Mouse (Mus musculus): Measurements from ENCODE around the gene Rragb. TPM values are rescaled to one million over a fixed set of nuclear protein-coding genes. Genes with fewer than 3 reads are reported as not detected.

Rragb gene
- 10 to 100 TPM; 11.3 to 12.6 TPM for polyA plus RNA-seq (2017; shearing (Covaris generic))

DNA sequence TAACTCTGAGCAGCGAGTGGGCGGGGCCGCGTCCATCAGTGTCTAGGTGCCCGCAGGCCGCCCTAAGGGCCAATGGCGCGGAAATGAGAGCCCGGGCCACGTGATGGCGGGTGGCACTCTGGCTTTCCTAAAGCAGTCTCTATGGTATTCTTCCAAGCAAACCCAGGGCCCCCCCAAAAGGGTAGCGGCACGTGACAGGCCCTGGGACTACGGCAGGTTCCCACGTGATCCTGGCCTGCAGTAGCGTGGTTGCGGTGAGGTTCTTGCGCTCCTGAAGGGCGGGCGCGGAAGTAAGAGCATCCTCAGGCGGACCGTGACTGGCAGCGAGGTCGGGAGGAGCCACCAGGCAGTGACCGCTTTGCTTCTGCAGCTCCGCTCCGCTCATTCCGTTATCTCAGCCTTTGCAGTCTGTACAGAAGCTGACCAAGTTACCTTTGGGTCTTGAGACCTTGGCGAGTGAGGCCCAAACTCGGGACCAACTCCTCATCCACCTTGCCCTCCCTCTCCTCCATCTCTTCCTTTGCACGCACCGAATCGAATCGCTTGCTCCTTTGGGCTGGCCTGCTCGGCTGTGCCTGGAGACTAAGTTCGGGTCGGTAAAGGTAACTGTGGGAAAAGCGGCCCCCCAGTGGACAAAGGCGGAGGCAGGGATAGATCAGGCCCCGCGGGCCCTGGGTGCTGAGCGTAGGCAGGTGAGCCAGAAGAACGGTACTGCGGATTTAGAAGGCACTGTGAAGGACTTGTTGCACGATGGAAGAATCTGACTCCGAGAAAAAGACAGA lies at the start of gene Rragb:
Gene Rragb, plus strand, starts transcription at position 248 of the 782 bp plus-strand sequence.

DNA sequence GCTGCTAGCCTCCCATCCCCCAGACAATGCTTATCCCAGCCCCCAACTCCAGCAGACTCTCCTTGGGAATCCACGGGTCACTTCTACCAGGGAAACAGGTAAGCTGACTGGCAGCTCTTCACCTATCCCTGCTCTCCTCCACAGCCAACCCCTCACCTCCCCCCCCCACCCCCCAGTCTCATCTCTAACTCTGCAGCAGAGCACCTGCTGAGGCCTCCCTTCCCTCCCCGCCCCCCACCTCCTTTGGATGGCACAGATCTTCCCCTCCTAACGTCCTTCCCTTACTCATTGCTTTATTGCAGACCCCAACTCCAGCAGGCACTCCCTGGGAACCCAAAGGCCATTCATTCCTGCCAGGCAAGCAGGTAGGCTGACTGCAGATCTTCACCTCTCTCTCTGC lies 21.3 kb upstream of the Rragb start, which contains the start of gene Foxr2:
Gene Foxr2, plus strand, starts transcription at position 301 of the 400 bp plus-strand sequence.

Other genes with a start within 250 kb of the Rragb start
- gene Usp51, start 133.5 kb upstream of the Rragb start, polyA plus RNA-seq (2017; shearing (Covaris generic)), result under 1 TPM in 1 of 2 experiments, not detected in 1; 0.07 TPM
- gene Mageh1, start 102.4 kb upstream of the Rragb start, polyA plus RNA-seq (2017; shearing (Covaris generic)), result 1 to 10 TPM in 1 of 2 experiments, under 1 TPM in 1; 0.33 to 4.1 TPM
- not detected for gene Foxr2, start 21.2 kb upstream of the Rragb start, polyA plus RNA-seq (2017; shearing (Covaris generic))
- 1 to 10 TPM in 1 of 2 experiments, under 1 TPM in 1; 0.78 to 3.4 TPM for gene Klf8, start 97.5 kb downstream of the Rragb start, polyA plus RNA-seq (2017; shearing (Covaris generic))